Mouse (Mus musculus) liver, embryonic 14.5 days (tissue): ENCODE results near the gene Armh3.
A peak's percentile ranks its signal among the peaks of the same experiment; 100 is the strongest.

ENCODE experiments used
- CTCF ChIP-seq: IDR thresholded peaks from 2 replicates; pipeline ENCODE4 v1.5.1; 2016; ENCODE audit warnings: antibody characterized with exemption, low read depth, control low read depth
- EP300 ChIP-seq: IDR thresholded peaks from 2 replicates; pipeline ENCODE4 v1.6.1; 2016; ENCODE audit warnings: antibody characterized with exemption, low read depth

DNA sequence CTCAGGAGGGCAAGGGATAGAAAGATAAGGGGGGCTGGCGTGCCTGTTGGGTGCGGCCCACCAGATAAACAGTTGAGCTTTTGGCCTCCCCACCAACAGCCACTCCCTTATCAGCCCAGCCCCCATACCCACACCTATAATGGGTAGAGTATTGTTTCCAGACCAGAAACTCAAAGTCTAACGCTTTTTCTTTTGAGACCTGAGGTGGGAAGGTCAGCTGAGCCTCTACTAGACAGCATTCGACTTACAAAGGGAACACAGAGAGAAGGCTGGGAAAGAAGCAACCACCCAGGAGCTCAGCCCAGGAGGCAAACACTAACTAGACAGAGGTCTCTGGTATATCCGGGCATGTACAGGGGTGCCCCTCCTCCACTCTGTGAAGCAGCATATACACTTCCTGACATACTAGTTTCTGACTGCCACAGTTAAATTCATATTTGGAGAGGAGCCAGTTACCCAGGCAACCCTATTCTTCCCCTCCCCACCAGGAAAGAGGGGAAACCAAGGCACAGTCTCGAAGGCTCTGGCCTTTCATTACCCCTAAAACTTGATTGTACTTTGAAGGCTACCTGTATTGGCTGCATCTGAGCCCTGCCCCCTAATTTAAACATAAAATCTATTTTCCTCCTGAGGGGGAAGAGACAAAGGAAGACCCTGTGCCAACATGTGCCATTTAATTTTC is 39.1 kb upstream of the Armh3 start:
- no peak for TF ChIP-seq CTCF
- peak; percentile 88 for TF ChIP-seq EP300
